Mouse (Mus musculus) neural tube, embryonic 15.5 days (tissue): ENCODE data around the gene Nr1i2. TPM values are rescaled to one million over a fixed set of nuclear protein-coding genes. Genes with fewer than 3 reads are reported as not detected.

Experiments
- polyA plus RNA-seq: library from polyadenylated mRNA; unstranded; fragments of >200 nt; fragmentation: Nextera tagmentation; extraction: Ambion mirVana; gene quantifications from 2 replicates; pipeline ENCODE4 v1.2.1, GENCODE M21; 2015

Gene Nr1i2
- polyA plus RNA-seq, 1 experiment from 2014 or later, result not detected

Other genes starting within 250 kb of the Nr1i2 start
- gene Gsk3b, start 205.8 kb downstream of the Nr1i2 start, polyA plus RNA-seq, result 130 and 145 TPM in 2 replicates
- gene Maats1, start 47.3 kb upstream of the Nr1i2 start, polyA plus RNA-seq, result 0.40 and 0.88 TPM in 2 replicates
- gene Cox17, start 52.2 kb upstream of the Nr1i2 start, polyA plus RNA-seq, result 95.8 and 101 TPM in 2 replicates
- 0.72 TPM in 1 of 2 replicates, not detected in the other for gene Gm21987, start 52.2 kb upstream of the Nr1i2 start, polyA plus RNA-seq
- 1.0 and 2.0 TPM in 2 replicates for gene Popdc2, start 67.4 kb upstream of the Nr1i2 start, polyA plus RNA-seq
- 1.2 and 1.4 TPM in 2 replicates for gene Pla1a, start 138.3 kb upstream of the Nr1i2 start, polyA plus RNA-seq
- gene Adprh, start 157.9 kb upstream of the Nr1i2 start, polyA plus RNA-seq, result 142 and 153 TPM in 2 replicates
- 0.37 and 0.44 TPM in 2 replicates for gene Cd80, start 160.7 kb upstream of the Nr1i2 start, polyA plus RNA-seq
- 33.4 and 34.8 TPM in 2 replicates for gene Timmdc1, start 227.8 kb upstream of the Nr1i2 start, polyA plus RNA-seq